Mouse (Mus musculus): Measurements from ENCODE around the gene Guca2a.

Gene Guca2a

DNA sequence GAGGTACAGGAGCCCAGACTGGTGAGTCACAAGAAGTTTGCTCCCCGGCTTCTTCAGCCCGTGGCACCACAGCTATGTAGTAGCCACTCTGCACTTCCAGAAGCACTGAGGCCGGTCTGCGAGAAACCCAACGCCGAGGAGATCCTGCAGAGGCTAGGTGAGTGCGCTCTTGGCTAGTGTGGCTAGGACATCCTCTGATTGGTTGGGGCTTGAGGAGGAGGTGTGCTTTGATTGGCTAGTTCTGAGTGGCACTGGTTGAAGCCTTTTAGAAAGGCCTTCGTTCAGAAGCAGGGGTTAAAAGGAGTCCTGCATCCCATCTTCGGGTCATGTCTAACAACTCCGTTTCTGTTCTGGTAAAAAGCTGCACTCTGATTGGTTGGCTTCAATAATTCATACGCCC is 1.2 kb downstream of the Guca2a start:
- DNase-seq (ENCODE audit: low read depth, low spot score) = peak; percentile 74

DNA sequence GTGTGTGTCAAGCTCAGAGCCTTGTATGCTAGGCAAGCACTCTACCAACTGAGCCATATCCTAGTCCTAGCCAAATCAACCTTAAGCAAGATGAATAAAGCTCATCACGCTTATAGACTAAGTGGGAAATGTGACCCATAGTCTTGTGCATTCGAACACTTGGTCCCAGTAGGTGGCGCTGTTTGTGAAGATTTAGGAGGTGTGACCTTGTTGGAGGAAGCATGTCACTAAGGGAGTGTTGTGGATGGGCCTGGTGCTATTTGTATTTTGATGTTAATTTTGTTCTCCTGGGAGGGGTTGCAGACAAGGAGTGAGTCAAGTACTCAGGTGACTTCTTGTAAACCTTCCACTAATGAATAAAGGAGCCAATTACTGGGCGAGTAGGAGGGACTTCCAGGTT is 5.2 kb downstream of the Guca2a start:
- peak; percentile 93 for DNase-seq (ENCODE audit: low read depth, low spot score)

DNA sequence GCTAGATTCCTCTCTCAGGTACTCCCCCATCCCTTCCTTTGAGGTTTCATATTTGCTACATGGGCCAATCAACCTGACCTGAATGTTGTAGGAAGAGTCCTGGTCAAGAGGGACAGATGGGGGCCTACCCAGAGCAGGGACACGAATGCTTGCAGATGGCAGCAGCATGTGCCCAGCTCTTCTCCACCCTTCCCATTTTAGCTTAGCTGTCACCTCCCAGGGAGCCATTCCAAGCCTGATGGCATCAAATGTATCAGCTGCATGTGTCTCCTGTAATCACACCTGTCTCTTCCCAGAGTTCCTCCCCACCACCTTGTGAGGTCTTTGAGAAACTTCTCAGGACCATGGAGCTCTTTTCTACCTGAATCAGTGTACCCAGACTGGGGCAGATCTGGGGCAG is 19.5 kb downstream of the Guca2a start:
- no peak for DNase-seq (ENCODE audit: low read depth, low spot score)

DNA sequence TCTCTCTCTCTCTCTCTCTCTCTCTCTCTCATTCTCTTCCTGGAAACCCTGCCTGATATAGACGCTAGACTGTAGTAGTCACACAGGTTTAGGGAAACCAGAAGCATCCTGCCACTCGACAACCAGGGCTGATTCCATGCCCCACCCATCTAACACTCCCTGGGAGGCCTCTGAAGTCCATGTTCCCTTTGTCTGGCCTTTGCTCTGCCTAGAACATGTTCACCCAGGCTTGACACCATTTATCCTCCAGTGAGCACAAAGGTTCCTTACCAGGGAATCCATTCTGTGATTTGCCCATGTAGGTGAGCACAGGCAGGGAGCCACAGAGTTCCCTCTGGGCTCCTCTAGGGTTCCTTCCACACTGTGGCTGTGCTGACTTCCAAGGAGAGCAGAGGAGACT is 20.7 kb downstream of the Guca2a start:
- DNase-seq (ENCODE audit: low read depth, low spot score) = no peak

DNA sequence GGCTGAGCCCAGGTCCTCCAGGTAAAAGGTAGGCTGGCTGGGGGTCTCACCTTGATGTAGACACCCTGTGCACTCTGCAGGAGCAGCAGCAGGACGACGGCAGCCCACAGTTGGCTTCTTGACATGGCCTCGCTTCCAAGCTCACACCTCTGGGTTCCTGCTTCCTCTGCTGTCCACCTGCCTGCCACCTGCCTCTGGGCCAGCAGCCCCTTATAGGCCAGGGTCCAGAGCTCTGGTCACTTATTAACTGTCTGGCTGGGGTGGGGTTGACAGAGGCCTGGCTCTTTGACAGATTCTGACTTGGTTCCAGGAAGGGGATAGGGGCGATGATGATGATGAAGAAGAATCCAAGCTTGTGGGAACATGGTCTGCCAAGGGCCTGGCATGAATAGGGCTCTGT is 21.2 kb downstream of the Guca2a start, which contains the start of gene Guca2b:
Gene Guca2b (minus strand): TSS at position 224 of the 400 bp plus-strand sequence.
- DNase-seq (ENCODE audit: low read depth, low spot score) = no peak

DNA sequence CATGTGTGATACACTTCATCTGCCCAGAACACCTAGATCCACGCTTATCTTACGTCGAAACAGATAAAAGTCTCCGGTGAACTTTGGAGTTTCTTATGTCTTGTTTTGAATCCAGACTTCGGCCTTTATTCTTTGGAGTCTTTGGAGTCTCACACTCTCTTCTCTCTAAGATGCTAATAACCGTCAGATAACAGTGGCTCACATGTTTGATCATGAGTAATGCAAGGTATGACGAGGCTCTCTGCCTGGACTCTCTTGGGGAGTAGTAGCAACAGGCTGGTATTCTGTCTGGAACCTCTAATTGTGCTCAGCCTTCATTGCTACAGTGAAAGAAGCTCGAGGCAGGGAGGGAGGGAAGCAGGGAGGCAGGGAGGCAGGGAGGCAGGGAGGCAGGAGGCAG is 22.5 kb downstream of the Guca2a start:
- DNase-seq (ENCODE audit: low read depth, low spot score) = no peak

DNA sequence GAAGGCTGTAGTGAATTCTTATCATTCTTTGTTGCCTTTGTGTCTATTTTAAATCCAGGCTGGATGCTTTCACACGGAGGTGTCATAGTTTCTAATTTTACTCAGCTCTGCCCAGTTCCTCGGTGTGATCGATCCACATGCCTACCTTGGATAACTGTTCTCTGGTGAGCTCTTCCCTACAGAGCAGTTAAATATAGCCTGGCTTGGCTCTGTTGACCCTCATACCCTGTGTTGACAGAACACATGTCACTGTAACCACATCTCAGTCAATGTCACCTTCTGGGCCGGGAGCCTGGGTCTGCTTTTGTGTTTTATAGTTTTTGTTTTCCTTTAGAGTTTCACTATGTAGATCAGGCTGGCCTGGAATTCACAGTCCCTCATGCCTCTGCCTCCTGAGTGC is 24.6 kb downstream of the Guca2a start:
- no peak for DNase-seq (ENCODE audit: low read depth, low spot score)

DNA sequence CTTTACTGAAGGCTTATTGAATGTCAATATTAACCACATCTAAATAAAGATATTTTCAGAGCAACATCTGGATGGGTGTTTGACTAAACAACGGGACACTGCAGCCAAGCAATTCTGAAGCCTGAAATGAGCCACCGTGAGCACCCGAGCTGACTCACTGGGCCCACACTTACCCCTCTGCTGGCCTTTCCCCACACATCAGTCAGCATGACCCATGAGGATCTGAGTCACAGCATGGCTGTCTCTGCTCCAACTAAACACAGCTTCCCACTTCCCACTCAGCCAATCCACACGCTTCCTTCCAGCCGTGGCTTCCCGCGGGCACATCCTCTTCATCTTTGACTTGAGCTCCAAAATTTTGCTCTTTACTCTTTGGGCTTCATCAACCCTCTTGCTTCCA is 25.5 kb downstream of the Guca2a start:
- DNase-seq (ENCODE audit: low read depth, low spot score) = no peak

DNA sequence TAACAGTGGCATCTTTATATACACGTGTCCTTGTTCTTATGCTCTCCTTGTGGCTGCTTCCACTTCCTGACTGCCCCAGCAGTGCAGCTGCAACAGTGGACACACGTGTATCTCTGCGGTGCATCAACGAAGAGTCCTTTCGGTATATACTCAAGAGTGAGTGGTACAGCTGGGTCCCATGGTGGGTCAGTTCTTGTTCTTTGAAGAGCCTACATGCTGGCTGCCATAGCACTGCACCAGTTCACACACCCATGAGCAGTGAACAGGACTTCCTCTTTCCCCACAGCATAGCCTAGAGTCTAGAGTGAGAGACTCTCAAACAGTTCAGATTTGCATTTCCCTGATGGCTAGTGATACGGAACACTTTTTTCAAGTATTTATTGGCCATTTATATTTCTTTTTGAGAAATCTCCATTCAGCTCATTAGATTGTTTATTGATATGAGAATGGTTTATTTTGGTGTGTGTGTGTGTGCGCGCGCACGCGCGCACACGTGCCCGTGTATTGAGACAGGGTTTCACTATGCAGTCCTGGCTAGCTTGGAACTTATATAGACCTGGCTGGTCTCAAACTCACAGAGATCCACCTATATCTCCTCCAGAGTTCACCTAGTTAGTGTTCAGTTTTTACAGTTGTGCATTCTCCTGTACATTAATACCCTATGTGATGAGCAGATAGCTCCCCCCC is 26.0 kb downstream of the Guca2a start:
- DNase-seq (ENCODE audit: low read depth, low spot score) = no peak

DNA sequence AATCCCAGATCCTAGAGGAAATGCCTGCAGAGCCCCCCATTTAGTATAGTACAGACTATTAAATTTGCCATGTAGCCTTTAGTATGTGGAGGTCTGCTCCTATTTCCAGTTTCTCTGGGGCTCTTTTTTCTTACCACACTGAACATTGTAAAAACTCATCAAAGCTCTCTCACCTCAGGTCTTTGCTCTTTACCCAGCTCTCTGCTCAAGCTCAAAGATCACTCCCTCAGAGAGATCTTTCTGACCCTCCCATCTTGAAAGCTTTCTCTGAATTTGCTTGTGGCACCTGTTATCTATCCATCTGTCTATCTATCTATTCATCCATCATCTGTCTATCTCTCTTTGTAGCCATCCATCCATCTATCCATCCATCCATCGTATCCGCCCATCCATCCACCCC is 27.7 kb downstream of the Guca2a start:
- no peak for DNase-seq (ENCODE audit: low read depth, low spot score)

DNA sequence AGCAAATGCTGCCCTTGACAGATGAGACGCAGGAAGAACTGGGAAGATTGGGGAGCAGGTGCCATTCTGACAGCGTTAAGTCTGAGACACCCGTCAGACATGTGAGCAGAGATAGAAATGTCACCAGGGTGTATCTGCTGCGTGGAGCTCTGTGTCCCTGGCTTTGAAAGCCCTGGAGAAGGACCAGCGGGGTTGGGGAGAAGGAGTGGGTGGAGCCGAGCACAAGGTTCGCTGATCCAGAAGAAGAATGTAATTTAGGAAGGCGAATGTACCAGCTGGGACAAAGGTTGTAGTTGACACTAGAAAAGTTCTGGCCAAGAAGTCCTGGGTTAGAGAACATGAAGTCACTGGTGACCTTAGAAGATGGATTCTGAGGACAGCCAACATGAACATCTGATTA is 28.6 kb downstream of the Guca2a start:
- DNase-seq (ENCODE audit: low read depth, low spot score) = no peak

DNA sequence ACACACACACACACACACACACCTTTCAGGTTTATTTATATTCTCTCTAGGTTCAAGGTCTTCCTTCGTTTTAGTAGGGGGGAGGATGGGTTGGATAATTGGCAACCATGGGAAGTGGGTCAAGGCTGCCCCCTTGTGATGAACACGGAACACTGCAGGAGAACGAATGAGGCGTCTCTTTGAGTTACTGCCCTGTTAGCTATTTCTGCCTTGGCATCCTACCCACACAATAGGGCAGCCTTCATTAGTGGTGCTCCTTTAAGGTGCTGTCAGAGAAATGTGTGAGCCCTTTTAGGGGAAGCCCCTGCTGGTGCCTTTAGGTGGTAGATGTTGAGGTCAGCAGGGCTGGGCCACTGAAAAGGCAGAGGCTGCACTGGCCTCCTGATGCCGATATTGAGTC is 29.9 kb downstream of the Guca2a start:
- peak; percentile 74 for DNase-seq (ENCODE audit: low read depth, low spot score)

DNA sequence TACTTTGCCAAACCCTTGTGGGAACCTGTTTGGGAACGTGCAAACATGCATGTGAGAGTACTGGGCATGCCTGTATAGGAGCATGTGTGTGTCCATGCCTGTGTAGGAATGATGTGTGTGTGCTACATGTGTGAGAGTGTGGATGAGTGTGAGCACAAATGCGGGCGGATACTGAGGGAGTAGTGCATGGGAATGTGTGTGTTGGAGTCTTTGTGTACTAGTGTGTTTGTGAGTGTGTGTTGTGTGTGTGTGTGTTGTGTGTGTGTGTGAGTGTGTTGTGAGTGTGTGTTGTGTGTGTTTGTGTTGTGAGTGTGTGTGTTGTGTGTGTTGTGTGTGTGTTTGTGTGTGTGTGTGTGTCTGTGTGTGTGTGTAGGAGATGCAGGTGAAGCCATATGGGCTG is 30.7 kb downstream of the Guca2a start:
- DNase-seq (ENCODE audit: low read depth, low spot score) = no peak

DNA sequence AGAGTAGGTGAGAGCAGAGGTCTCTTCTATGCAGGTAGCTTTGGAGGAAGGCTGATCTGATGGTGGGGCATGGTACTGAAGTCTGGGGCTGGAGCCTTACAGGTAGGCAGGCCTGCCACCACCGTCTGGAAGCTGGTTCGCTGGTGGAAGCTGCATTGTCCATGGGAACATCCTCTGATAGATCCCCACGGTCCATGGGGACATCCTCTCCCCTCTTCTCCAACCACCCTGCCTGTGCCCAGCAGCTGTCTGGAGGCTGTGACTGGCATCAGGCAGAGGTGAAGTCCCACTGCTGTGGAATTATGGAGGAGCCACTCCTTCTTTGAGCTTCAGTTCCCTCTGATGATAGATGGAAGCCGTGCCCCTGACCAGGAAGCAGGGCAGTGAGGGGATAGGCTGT is 31.1 kb downstream of the Guca2a start:
- DNase-seq (ENCODE audit: low read depth, low spot score) = no peak

DNA sequence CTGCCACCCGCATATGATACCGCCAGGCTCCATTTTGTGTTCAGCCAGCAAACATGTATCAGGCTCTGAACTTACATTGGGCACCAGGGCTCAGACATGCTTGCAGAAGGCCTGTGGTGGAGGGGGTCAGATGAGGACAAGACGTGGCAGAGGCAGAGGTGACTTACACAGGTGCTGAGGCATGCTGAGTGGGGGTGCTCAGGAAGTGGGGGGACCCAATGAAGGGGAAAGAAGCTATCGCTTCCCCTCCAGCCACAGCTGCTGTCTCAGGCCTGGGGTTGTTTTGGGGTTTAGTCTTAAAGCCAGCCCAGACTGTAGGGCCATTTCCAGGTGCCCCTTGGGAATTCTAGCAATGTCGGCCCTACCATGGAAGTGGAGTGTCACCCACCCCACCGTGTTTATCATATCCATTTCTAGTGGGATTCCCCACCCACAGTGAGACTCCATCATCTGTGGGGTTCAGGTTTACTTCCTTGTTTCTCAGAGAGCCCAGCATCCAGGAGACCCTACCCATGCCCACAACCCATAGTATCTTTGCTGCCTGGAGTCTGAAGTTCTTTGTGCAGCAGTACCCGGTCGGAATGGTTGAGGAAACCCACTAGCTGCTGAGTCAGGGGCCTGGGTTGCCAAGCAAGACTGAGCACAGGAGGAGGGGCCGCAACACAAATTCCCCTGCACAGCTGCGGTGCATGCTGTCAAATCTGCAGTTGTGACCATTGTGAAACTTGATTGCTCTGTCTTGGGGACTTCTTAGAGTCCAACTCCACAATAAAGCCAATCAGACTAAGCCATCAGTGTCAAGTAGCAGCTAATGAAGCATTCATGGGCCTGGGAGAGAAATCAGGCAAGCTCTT is 32.1 kb downstream of the Guca2a start:
- DNase-seq (ENCODE audit: low read depth, low spot score) = no peak

DNA sequence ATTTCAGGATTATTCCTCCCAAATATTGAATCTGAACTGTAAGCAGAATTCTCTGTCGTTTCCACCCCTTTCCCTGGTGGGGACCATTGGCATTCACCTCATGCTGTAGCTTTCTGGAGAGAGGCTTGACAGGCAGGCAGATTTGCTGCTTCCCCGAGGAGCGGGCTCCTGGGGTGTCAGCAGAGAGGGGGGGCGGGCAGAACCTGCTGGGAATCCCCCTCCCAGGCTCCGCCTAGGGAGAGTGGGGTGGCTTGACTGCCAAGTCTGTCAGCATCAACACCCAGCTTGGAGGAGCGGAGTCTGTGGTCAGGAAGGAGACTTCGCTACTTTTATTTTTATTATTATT is 32.7 kb downstream of the Guca2a start:
- DNase-seq (ENCODE audit: low read depth, low spot score) = no peak

DNA sequence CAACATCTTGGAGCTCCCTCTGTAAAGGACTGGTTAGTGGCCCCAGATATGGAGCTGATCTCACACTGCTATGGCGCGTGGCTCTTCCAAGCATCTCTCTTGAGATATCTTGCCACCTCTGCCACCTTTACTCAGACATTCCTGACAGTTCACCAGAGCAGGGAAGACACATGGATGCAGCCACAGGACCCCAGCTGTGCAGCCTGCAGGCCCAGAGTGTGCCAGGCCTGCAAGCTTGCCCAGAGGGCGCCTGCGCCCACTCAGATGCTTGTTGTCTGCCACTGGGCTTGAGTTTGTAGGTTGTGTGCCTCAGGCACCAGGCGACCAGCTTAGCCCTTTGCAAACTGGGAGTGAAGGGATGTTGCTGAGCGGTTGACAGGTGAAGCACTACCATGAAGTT is 33.2 kb downstream of the Guca2a start:
- no peak for DNase-seq (ENCODE audit: low read depth, low spot score)

DNA sequence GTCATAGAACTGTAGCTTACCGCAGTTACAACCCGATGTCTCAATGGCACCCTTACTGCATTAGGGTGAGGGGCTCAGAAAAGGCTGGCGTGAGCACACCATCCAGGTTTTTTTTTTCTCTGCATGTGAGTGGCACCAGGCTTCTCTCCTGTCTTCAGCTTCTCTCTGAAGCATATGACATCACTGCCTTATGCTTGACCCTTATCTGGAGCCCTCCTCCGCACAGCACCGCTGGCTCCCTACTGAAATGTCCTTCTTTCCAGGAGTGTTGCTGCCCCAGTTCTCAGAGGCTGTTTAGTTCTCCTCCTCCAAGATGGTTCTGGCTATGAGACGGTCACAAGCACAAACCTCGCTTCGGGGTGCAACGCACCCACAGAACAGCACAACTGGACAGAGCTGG is 33.7 kb downstream of the Guca2a start:
- no peak for DNase-seq (ENCODE audit: low read depth, low spot score)

DNA sequence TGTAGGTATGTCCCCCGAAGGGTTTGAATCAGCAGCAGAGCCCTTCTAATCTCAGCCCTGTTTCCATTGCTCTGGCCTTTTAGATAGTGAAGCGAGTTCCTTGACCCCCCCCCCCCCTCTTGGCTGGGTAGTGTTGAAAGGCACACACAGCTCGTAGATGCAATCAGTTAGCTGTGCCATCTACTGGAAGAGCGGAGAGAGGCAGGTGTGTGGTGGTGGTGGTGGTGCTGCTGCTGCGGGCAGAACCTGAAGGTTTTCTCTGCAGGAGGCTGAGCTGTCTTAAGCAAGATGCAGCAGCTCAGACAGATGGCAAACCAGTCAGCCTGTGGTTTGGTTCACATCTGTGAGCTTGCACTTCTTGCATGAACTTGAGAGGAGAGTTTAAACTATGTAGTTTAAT is 35.2 kb downstream of the Guca2a start:
- peak; percentile 43 for DNase-seq (ENCODE audit: low read depth, low spot score)

DNA sequence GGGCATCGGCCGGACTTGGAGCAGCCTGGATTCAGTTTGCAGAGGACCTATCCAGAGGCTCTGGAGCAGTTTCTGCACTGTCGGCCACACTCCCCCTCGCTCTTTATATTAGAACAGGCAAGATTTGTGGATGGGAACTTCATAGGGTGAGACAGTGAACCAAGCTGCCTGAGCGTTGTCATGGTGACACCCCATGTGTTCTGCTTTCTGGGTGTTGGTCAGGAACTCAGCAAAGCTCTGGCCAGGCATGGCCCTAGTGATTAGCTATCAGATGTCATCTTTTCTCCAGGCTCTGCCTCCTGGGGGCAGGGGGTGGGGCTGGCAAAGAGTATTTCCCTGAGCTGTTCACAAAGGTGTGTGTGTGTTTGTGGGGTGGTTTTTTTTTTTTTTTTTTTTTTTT is 45.1 kb downstream of the Guca2a start:
- DNase-seq (ENCODE audit: low read depth, low spot score) = peak; percentile 60

DNA sequence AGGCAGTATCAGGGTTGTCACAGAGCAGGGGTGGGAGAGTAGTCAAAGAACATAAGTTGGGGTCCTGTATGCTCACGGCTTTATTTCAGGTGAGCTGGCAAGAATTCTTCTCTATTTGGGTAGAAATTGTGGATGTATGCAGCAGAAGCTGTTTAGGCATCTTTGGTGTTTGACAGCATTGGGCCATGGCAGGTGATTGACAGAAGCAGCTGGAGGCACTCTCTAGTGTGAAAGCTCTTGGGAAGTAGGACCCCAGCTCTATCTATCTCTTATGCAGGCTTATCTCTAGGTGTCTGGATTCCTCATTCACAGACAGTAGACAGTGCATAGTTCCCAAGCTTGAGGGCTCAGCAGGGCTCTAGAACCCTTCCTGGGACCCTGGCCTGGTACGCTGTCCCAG is 48.2 kb downstream of the Guca2a start:
- no peak for DNase-seq (ENCODE audit: low read depth, low spot score)
